Mouse (Mus musculus) embryonic fibroblast, embryonic 13.5 days (primary cell): Measurements from ENCODE around the gene Dnah9.

Source experiments
- CTCF ChIP-seq: IDR thresholded peaks from 2 replicates; pipeline ENCODE4 v1.5.1; 2011; ENCODE audit warnings: mild to moderate bottlenecking, control low read depth, low read length, moderate library complexity, borderline replicate concordance; ENCODE audit not compliant: insufficient read depth
- POLR2A ChIP-seq: IDR thresholded peaks from 2 replicates; pipeline ENCODE4 v1.6.1; 2011; ENCODE audit warnings: low read depth, mild to moderate bottlenecking, control low read depth, low read length, moderate library complexity

GRCm38 (mm10) chr11:66188627-66189287 lies 20.4 kb upstream of the Dnah9 start:
- TF ChIP-seq POLR2A (no peak), CTCF (no peak)
